Mouse (Mus musculus) adipose tissue, adult 10 weeks (tissue): ENCODE data around the gene C87414. TPM values are rescaled to one million over a fixed set of nuclear protein-coding genes. Genes with fewer than 3 reads are reported as not detected.

Experiments used
- polyA plus RNA-seq: library from polyadenylated mRNA; stranded (reverse); fragments of 350-450 nt; fragmentation: Illumina TruSeq; extraction: RNeasy Lipid Tissue Mini Kit (QIAGEN cat#74804); gene quantifications from one replicate; pipeline ENCODE4 v1.2.3, GENCODE M21; 2014; ENCODE audit warnings: low read depth, low replicate concordance

C87414 gene
- polyA plus RNA-seq, result not detected

DNA sequence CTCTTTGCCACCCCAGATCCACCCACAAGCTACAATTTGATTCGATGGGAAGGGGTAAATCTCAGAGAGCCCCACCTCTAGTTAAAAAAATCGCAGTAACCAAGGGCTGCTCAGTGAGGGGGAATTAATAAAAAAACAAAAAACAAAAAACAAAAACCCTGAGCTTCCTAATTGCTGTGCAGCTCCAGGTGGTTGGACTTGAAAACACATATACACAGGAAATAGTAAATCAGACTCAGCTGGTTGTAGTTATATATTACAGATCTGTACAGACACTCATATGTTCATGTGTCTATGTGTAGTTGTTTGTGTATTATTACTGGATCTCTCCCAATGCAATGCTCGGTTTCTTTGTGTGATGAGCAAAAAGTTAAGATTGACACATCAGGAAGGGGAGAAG, at the start of gene C87414:
Gene C87414 (minus strand): TSS at position 101 of the 400 bp plus-strand sequence.

Other genes starting within 250 kb of the C87414 start
- not detected for gene Gm16427, start 131.4 kb downstream of the C87414 start, polyA plus RNA-seq
- not detected for gene Gm7792, start 172.2 kb upstream of the C87414 start, polyA plus RNA-seq